Mouse (Mus musculus) liver, embryonic 14 days (tissue): ENCODE results near the gene Mrps16. TPM values are rescaled to one million over a fixed set of nuclear protein-coding genes. Genes with fewer than 3 reads are reported as not detected.

Source experiments
- polyA plus RNA-seq: library from polyadenylated mRNA; depleted of rRNA; stranded (reverse); fragments of >200 nt; gene quantifications from 2 replicates; pipeline ENCODE4 v1.2.3, GENCODE M21; 2012; rRNA removed

The Mrps16 gene
- polyA plus RNA-seq: 20.7 and 22.9 TPM in 2 replicates

DNA sequence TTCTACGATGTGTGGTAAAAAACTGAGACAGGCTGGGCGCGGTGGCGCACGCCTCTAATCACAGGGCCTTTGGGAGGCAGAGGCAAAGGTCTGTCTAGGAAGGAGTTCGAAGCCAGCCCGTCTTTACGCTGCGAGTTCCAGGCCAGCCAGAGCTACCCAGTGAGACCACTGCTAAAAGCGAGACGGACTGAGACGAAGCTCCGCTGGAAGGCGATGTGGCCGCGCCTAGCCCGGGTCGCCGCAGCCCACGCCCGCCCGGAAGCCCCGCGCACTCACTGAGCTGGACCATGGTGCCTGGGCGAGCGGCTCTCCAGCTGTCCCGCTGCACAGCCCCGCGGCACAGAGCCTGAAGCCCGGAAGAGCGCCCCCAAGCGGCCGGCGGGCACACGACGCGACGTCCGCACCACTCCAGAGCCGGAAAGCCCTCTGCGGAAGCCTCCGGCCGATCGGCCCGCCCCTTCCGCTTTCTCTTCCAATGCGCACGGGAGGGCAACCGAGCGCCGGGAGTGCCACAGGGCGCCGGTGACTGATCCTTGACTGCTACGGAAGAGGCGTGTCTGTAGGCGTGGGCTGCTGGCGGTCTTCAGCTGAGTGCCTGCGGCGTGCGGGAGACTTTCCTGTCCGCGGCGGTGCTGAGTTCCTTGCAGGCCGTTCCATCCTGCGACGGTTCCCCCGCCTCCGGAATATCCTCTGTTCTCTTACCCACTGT, at the start of gene Mrps16:
Mrps16 (minus strand) TSS at position 430 of the 709 bp plus-strand sequence.

GRCm38 (mm10) chr14:20388441-20389129, 4.8 kb downstream of the Mrps16 start, which contains the start of gene Dnajc9:
Gene Dnajc9, minus strand, starts transcription at chr14:20388910.

GRCm38 (mm10) chr14:20347991-20348541, 45.4 kb downstream of the Mrps16 start, which contains the start of the genes Ecd and Fam149b:
Gene Ecd, minus strand, starts transcription at chr14:20348121.
Gene Fam149b, plus strand, starts transcription at chr14:20348162.

Other genes with a start within 250 kb of the Mrps16 start
- 3.1 and 3.2 TPM in 2 replicates for gene Kcnk5, start 211.8 kb downstream of the Mrps16 start, polyA plus RNA-seq
- 4.5 and 5.5 TPM in 2 replicates for gene Kcnk16, start 124.4 kb downstream of the Mrps16 start, polyA plus RNA-seq
- gene Nudt13, start 98.9 kb downstream of the Mrps16 start, polyA plus RNA-seq: 7.0 and 7.5 TPM in 2 replicates
- 15.4 and 18.1 TPM in 2 replicates for gene Ecd, start 45.5 kb downstream of the Mrps16 start, polyA plus RNA-seq
- 7.5 and 7.6 TPM in 2 replicates for gene Fam149b, start 45.5 kb downstream of the Mrps16 start, polyA plus RNA-seq
- 77.2 and 80.5 TPM in 2 replicates for gene Dnajc9, start 4.7 kb downstream of the Mrps16 start, polyA plus RNA-seq
- gene Cfap70, start 58.6 kb upstream of the Mrps16 start, polyA plus RNA-seq: 0.01 and 0.16 TPM in 2 replicates
- gene Anxa7, start 86.5 kb upstream of the Mrps16 start, polyA plus RNA-seq: 37.5 and 39.0 TPM in 2 replicates
- 1.4 and 1.9 TPM in 2 replicates for gene Mss51, start 103.3 kb upstream of the Mrps16 start, polyA plus RNA-seq
- gene Ppp3cb, start 152.9 kb upstream of the Mrps16 start, polyA plus RNA-seq: 25.2 and 29.3 TPM in 2 replicates
- gene Usp54, start 247.4 kb upstream of the Mrps16 start, polyA plus RNA-seq: 1.5 TPM in 2 replicates